Mouse (Mus musculus) thymus, adult 2 months (tissue): ENCODE results near the gene Ccdc30.

ENCODE experiments used
- CTCF ChIP-seq: fragments of 200-500 bp; IDR thresholded peaks from 2 replicates; pipeline ENCODE4 v1.5.1; 2012; ENCODE audit warnings: mild to moderate bottlenecking, control low read depth, low read length, moderate library complexity, borderline replicate concordance; ENCODE audit not compliant: control insufficient read depth, poor library complexity, insufficient read depth; ENCODE audit errors: extremely low read depth
- POLR2A ChIP-seq: fragments of 200-500 bp; IDR thresholded peaks from 2 replicates; pipeline ENCODE4 v1.6.1; 2012; ENCODE audit warnings: mild to moderate bottlenecking, low read length, control low read depth, moderate library complexity; ENCODE audit not compliant: control insufficient read depth, poor library complexity, insufficient read depth; ENCODE audit errors: extremely low read depth

DNA sequence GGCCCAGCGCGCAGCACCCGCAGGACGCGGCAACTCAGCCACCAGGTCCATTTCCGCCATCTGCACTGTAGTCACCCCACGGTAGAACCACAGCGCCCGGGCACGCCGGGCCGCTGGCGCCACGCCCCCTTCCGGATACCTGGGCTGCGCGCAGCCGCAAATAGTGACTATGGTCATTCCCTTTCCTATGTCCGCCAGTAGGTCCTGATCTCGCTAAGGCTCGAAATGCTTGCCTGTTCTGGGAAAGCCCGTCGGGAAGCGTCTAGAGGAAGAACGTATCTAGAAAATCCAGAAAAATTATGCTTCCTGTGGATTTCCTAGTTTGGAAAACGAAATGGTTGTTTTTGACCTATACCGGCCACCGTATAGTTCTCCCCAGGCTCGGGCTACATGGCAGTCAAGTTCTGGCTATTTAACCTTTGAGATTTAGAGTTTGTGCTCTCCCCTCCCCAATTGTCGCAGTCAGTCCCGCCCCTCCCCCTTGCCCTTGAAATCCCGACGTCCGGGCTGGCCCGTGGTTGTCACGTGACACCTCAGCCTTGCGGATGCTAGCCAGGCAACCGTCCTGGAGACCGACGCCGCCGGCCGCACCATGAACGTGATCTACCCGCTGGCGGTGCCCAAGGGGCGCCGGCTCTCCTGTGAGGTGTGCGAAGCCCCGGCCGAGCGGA lies 7.1 kb upstream of the Ccdc30 start, which contains the start of the genes Ppcs and Zmynd12:
- TF ChIP-seq POLR2A (peak; percentile 65; the same call in 1 of the 2 replicates), CTCF (peak; percentile 49; the same call in 1 of the 2 replicates)
